Mouse (Mus musculus): ENCODE results near the gene Tbc1d30. TPM values are rescaled to one million over a fixed set of nuclear protein-coding genes. Genes with fewer than 3 reads are reported as not detected.

Gene Tbc1d30
- polyA plus RNA-seq, 2 experiments: 0.11 to 0.26 TPM

DNA sequence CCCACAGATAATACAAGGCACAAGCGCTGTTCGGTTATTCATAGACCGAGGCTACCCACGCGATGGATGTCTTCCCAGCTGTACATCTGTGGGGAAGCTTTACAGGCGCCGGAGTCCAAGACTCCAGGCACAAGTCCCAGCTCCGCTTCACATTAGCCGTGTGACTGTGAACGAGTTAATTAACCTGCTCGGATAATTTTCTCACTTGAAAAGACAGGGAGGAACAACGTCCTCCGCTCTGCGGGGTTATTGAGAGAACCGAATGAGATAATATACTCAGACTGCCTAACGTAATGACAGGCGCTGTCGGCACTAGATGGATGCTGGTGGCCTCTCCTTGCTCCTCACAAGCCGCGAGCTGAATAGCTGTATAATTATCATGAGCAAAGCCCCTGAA lies 60.4 kb downstream of the Tbc1d30 start:
- WGBS (ENCODE audit: insufficient replicate concordance): 75% methylated on average over 20 of the region's 20 CpGs
- H3K27me3 ChIP-seq (ENCODE audit: control insufficient read depth, insufficient read depth, low read length): no peaks in the 10 kb centered on the region
- ATAC-seq (ENCODE audit: insufficient read depth): no peak
- TF ChIP-seq EP300 (IDR thresholded peaks at IDR 0.05; ENCODE audit: low read depth) (no peak), CTCF (IDR thresholded peaks at IDR 0.05; ENCODE audit: low read depth) (no peak)
- no peaks in the 10 kb centered on the region for H3K36me3 ChIP-seq (replicated peaks; ENCODE audit: control insufficient read depth, insufficient read depth, low read depth)
- H3K27ac ChIP-seq: no peak overlapping the region
- H3K9ac ChIP-seq (replicated peaks): no peak overlapping the region
- no peaks in the 10 kb centered on the region for H3K4me1 ChIP-seq (replicated peaks; ENCODE audit: control insufficient read depth in 2 of 2, insufficient read depth in 2 of 2, low read length in 1 of 2)
- no peak overlapping the region for H3K4me2 ChIP-seq (ENCODE audit: low read depth)
- no peaks in the 10 kb centered on the region for H3K9me3 ChIP-seq (ENCODE audit: control insufficient read depth, low read length)
- no peak overlapping the region for H3K4me3 ChIP-seq (ENCODE audit: insufficient read depth in 1 of 2, low read depth in 2 of 2, low read length in 2 of 2)
- no peak for DNase-seq (ENCODE audit: low read depth in 3 of 3, low spot score in 3 of 3)

DNA sequence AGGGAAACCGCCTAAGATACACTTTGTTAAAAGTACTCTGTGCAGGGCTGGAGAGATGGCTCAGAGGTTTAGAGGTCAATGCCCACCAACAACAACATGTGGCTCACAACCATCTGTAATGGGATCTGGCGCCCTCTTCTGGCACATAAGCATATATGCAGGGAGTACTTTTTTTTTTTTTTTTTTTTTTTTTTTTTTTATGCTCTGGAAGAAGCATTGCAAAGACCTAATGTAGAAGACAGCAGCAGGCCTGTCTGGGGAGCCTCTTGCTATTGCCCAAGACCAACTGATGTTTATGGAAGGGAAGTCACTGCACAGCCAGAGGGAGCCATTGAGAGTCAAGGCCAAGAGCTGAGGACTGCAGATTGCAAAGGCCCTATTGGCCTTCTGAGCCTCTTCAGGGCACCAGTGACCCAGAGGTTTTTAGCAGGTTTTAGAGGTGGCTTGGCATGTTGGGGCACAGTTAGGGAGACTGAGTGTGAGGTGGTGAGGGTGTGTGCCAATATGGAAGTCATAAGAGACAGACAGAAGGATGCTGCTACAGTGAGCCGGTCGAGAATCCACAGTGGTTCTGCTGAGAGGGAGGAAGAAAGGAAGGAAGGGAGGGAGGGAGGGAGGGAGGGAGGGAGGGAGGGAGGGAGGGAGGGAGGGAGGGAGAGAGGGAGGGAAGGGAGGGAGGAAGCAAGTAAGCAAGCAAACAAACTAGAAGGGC lies 61.0 kb downstream of the Tbc1d30 start:
- H3K9ac ChIP-seq (replicated peaks): no peak overlapping the region
- DNase-seq (ENCODE audit: low read depth in 3 of 3, low spot score in 3 of 3) (no peak), ATAC-seq (ENCODE audit: insufficient read depth) (no peak)
- TF ChIP-seq CTCF (IDR thresholded peaks at IDR 0.05; ENCODE audit: low read depth): peak; percentile 63
- no peak for TF ChIP-seq EP300 (IDR thresholded peaks at IDR 0.05; ENCODE audit: low read depth)
- H3K4me1 ChIP-seq (replicated peaks; ENCODE audit: control insufficient read depth in 2 of 2, insufficient read depth in 2 of 2, low read length in 1 of 2): no peaks in the 10 kb centered on the region
- H3K9me3 ChIP-seq (ENCODE audit: control insufficient read depth, low read length): no peaks in the 10 kb centered on the region
- H3K27ac ChIP-seq: no peak overlapping the region
- no peaks in the 10 kb centered on the region for H3K36me3 ChIP-seq (replicated peaks; ENCODE audit: control insufficient read depth, insufficient read depth, low read depth)
- WGBS (ENCODE audit: insufficient replicate concordance): 50% methylated on average over 4 of the region's 4 CpGs
- no peak overlapping the region for H3K4me2 ChIP-seq (ENCODE audit: low read depth)
- no peaks in the 10 kb centered on the region for H3K27me3 ChIP-seq (ENCODE audit: control insufficient read depth, insufficient read depth, low read length)
- no peak overlapping the region for H3K4me3 ChIP-seq (ENCODE audit: insufficient read depth in 1 of 2, low read depth in 2 of 2, low read length in 2 of 2)

DNA sequence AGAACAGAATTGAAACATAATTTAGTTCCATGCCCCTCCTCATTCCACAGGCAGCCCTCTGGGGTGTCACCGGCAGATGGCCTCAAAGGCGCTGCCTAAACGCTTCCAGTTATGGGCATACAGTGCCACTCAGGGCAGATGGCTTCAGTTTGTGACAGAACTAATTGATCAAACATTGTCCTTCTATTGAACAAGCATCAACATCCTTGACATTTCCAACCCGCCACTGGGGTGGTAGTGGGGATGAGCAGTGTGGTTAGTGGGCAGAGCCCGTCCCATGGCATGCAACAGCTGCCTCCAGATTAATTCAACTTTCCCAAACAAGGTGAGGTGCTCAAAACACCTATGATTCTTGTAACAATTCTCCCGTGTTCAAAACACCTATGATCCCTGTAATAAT lies 68.2 kb downstream of the Tbc1d30 start:
- DNase-seq (ENCODE audit: low read depth in 3 of 3, low spot score in 3 of 3) (no peak), ATAC-seq (ENCODE audit: insufficient read depth) (no peak)
- no peaks in the 10 kb centered on the region for H3K4me1 ChIP-seq (replicated peaks; ENCODE audit: control insufficient read depth in 2 of 2, insufficient read depth in 2 of 2, low read length in 1 of 2)
- H3K27ac ChIP-seq: no peak overlapping the region
- H3K27me3 ChIP-seq (ENCODE audit: control insufficient read depth, insufficient read depth, low read length): no peaks in the 10 kb centered on the region
- WGBS (ENCODE audit: insufficient replicate concordance): 70% methylated on average over 6 of the region's 6 CpGs
- no peak overlapping the region for H3K9ac ChIP-seq (replicated peaks)
- H3K4me3 ChIP-seq (ENCODE audit: insufficient read depth in 1 of 2, low read depth in 2 of 2, low read length in 2 of 2): no peak overlapping the region
- H3K4me2 ChIP-seq (ENCODE audit: low read depth): no peak overlapping the region
- TF ChIP-seq EP300 (IDR thresholded peaks at IDR 0.05; ENCODE audit: low read depth) (no peak), CTCF (IDR thresholded peaks at IDR 0.05; ENCODE audit: low read depth) (no peak)
- no peaks in the 10 kb centered on the region for H3K36me3 ChIP-seq (replicated peaks; ENCODE audit: control insufficient read depth, insufficient read depth, low read depth)
- no peaks in the 10 kb centered on the region for H3K9me3 ChIP-seq (ENCODE audit: control insufficient read depth, low read length)

DNA sequence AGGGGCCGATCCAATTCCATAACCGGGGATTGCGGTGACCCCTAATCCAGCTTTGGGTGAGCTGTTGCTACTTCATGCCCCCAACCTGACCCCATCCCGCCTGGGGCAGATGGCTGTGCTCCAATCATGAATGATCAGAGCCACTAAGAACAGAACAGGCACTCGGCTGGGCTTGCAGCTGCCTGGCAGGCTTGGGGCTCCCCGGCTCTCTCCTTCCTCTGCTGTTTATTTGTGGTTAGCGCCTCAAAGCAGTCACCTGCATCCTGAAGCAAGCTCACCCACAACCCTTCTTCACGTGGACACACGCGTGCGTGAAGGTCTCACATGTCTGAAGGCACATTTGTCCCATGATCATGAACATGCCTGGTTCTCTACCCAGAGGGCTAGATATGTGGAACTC lies 68.6 kb downstream of the Tbc1d30 start:
- Histone ChIP-seq H3K9me3 (ENCODE audit: control insufficient read depth, low read length) (no peaks in the 10 kb centered on the region), H3K27me3 (ENCODE audit: control insufficient read depth, insufficient read depth, low read length) (no peaks in the 10 kb centered on the region), H3K27ac (no peak overlapping the region), H3K9ac (replicated peaks) (no peak overlapping the region), H3K36me3 (replicated peaks; ENCODE audit: control insufficient read depth, insufficient read depth, low read depth) (no peaks in the 10 kb centered on the region), H3K4me1 (replicated peaks; ENCODE audit: control insufficient read depth in 2 of 2, insufficient read depth in 2 of 2, low read length in 1 of 2) (no peaks in the 10 kb centered on the region), H3K4me3 (ENCODE audit: insufficient read depth in 1 of 2, low read depth in 2 of 2, low read length in 2 of 2) (no peak overlapping the region), H3K4me2 (ENCODE audit: low read depth) (no peak overlapping the region)
- TF ChIP-seq EP300 (IDR thresholded peaks at IDR 0.05; ENCODE audit: low read depth) (no peak), CTCF (IDR thresholded peaks at IDR 0.05; ENCODE audit: low read depth) (no peak)
- WGBS (ENCODE audit: insufficient replicate concordance): 58% methylated on average over 11 of the region's 11 CpGs
- no peak for DNase-seq (ENCODE audit: low read depth in 3 of 3, low spot score in 3 of 3)
- no peak for ATAC-seq (ENCODE audit: insufficient read depth)

DNA sequence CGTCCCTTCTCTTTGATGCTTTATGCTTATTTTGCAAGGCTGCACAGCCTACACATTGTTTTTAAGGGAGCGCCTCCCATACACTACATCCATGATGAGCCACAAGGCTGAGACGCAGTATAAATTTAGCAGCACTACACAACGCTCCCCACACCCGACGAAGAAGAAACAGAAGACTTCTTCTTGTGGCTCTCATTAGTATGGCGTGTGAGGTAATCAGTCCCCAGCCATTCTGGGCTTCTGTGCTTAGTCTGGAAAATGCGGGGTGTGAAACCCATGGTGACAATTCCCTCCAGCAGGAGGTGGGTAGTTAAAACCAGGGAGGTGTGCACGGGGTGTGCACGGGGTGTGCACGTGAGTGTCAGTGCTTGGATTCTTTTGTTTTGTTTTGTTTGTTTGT lies 70.1 kb downstream of the Tbc1d30 start:
- ATAC-seq (ENCODE audit: insufficient read depth): no peak
- 70% methylated on average over 11 of the region's 11 CpGs for WGBS (ENCODE audit: insufficient replicate concordance)

More for the DNA sequence above, 70.1 kb downstream of the Tbc1d30 start:
- H3K4me1 ChIP-seq (replicated peaks; ENCODE audit: control insufficient read depth in 2 of 2, insufficient read depth in 2 of 2, low read length in 1 of 2): no peaks in the 10 kb centered on the region
- no peaks in the 10 kb centered on the region for H3K9me3 ChIP-seq (ENCODE audit: control insufficient read depth, low read length)
- TF ChIP-seq EP300 (IDR thresholded peaks at IDR 0.05; ENCODE audit: low read depth) (no peak), CTCF (IDR thresholded peaks at IDR 0.05; ENCODE audit: low read depth) (no peak)
- no peak overlapping the region for H3K4me3 ChIP-seq (ENCODE audit: insufficient read depth in 1 of 2, low read depth in 2 of 2, low read length in 2 of 2)
- H3K9ac ChIP-seq (replicated peaks): no peak overlapping the region
- no peak overlapping the region for H3K4me2 ChIP-seq (ENCODE audit: low read depth)
- no peaks in the 10 kb centered on the region for H3K27me3 ChIP-seq (ENCODE audit: control insufficient read depth, insufficient read depth, low read length)
- no peaks in the 10 kb centered on the region for H3K36me3 ChIP-seq (replicated peaks; ENCODE audit: control insufficient read depth, insufficient read depth, low read depth)
- no peak overlapping the region for H3K27ac ChIP-seq
- DNase-seq (ENCODE audit: low read depth in 3 of 3, low spot score in 3 of 3): no peak

All from liver, embryonic 14.5 days (tissue).